Mouse (Mus musculus) right cerebral cortex, postnatal 10 days (tissue): ENCODE measurements around the gene Fubp1.

Experiments
- DNase-seq, 2 experiments: peaks; one replicate each; pipeline ENCODE4 v3.0.0; 2021; ENCODE audit warnings: low spot score in 2 of 2

The Fubp1 gene

DNA sequence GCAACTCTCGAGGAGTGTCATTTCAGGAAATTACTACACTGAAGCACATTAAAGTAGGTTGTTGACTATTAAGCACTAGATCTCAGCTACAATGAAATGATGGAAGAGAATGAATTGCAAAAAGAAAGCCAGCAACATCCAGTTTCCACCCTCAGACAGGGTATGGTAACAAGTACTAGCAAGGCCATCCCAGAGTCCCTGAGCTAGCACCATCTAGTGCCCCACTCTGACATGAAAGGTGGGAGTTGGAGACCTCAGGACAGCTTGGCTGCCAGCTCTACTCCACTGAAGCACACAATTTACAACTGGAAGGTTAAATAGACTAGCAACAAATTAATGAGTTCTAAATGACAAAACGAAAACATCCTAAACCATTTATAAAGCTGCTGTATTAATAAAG lies 67.7 kb downstream of the Fubp1 start:
- DNase-seq = no peak

DNA sequence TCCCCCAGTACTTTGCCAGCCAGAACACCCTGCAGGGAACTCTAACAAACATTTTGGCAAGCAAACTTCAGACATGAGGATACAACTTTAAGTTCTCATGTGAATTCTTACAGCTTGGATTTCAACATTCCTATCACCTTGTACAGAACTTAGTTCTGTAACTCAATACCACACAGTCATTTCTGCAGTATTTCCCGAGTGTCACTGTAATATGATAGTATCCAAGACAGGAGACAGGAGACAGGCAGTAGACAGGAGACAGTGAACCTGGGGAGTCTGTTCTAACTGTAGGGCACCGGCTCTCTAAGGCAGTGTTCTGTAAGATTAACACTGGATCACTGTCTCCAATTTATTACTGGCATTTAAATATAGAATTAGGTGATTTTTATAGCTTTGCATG lies 68.2 kb downstream of the Fubp1 start:
- no peak for DNase-seq

DNA sequence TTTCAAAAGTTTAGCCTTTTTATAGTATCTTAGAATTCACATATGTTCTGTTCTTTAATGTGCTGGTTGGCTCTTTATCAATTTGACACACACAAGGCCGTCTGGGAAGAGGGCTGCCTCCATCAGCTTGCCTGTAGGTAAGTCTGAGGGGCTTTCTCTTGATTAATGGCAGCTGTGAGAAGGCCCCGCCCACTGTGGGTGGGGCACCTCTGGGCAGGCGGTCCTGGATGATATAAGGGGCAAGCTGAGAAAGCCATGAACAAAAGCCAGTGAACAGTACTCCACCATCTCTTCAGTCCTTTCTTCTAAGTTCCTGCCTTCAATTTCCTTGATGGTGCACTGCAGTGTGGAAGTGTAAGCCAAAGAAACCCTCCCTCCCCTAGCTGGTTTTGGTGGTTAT lies 71.9 kb downstream of the Fubp1 start:
- no peak for DNase-seq

DNA sequence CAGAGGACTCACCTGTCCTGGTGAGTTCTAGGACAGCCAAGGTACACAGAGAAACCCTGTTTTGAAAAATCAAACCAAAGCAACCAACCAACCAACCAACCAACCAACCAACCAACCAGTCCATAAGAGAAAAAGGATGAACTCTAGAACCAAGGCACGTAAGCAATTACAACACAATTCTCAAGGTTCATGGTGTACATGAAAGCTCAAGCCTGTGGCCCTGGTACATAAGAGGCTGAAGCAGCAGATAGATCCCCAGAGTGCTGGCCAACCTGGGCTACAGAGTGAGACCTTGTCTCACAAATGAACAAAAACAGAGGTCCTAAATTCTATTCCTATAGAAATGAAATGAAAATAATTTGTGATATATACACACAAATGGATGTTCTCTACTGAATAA lies 74.1 kb downstream of the Fubp1 start:
- no peak for DNase-seq

DNA sequence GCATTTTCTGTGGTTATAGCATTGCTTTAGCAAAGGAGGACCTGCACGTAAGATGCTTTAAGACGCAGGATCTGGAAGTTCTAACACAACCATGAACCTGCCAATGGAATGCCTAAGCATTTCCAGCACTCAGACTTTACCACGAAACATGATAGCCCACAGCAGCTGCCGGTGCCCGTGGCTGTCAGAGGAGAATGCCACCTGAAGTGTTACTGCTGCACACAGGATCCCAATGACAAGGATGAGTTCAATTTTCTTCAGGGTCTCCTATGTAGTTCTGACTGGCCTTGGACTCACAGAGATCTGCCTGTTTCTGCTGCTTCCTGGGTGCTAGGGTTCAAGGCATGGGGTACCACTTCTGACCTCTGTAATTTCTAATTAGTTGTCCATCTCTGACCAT lies 74.5 kb downstream of the Fubp1 start:
- DNase-seq = no peak
